Mouse (Mus musculus) embryonic facial prominence, embryonic 14.5 days (tissue): Measurements from ENCODE around the gene Ltk. TPM values are rescaled to one million over a fixed set of nuclear protein-coding genes. Genes with fewer than 3 reads are reported as not detected.

ENCODE experiments used
- ATAC-seq: fragments of 200-750 bp; cut with Nextera tagmentation; 2 replicates; pipeline ENCODE4 v1.8.0; 2017; ENCODE audit warnings: low read depth, moderate number of reproducible peaks, moderate TSS enrichment
- DNase-seq: peaks from one replicate; pipeline ENCODE4 v3.0.0-alpha.2; 2015; ENCODE audit warnings: low spot score
- H3K27ac ChIP-seq: fragments of 300-500 bp; sonication (generic); replicated peaks from 2 replicates; pipeline ENCODE4 v1.5.1; 2014; ENCODE audit warnings: low read depth, mild to moderate bottlenecking, low read length, moderate library complexity
- H3K27me3 ChIP-seq: fragments of 300-500 bp; sonication (generic); replicated peaks from 2 replicates; pipeline ENCODE4 v1.6.1; 2014; ENCODE audit warnings: low read length; ENCODE audit not compliant: control insufficient read depth, insufficient read depth
- H3K36me3 ChIP-seq: fragments of 300-500 bp; sonication (generic); 2 replicates; pipeline ENCODE4 v1.6.1; 2014; ENCODE audit warnings: low read length, mixed read lengths; ENCODE audit not compliant: control insufficient read depth, insufficient read depth
- H3K4me1 ChIP-seq: fragments of 300-500 bp; sonication (generic); 2 replicates; pipeline ENCODE4 v1.6.1; 2014; ENCODE audit warnings: antibody characterized with exemption, low read length; ENCODE audit not compliant: control insufficient read depth, insufficient read depth
- H3K4me2 ChIP-seq: fragments of 300-500 bp; sonication (generic); 2 replicates; pipeline ENCODE4 v1.6.1; 2014; ENCODE audit warnings: low read depth, mild to moderate bottlenecking, low read length, moderate library complexity, mixed read lengths
- H3K4me3 ChIP-seq: fragments of 300-500 bp; sonication (generic); 2 replicates; pipeline ENCODE4 v1.5.1; 2014; ENCODE audit warnings: low read depth, mild to moderate bottlenecking, low read length
- H3K9ac ChIP-seq: fragments of 300-500 bp; sonication (generic); 2 replicates; pipeline ENCODE4 v1.6.1; 2014; ENCODE audit warnings: low read depth, mild to moderate bottlenecking, low read length, moderate library complexity, mixed read lengths
- H3K9me3 ChIP-seq: fragments of 300-500 bp; sonication (generic); 2 replicates; pipeline ENCODE4 v1.6.1; 2016; ENCODE audit warnings: low read length; ENCODE audit not compliant: control insufficient read depth
- WGBS: fragments of 180-500 bp; shearing (Covaris S2); extraction: QIAGEN DNeasy Blood & Tissue Kit; methylation state at CpG from one replicate; pipeline ENCODE4 v1.1.7; 2014; 5-methylcytosine and 5-hydroxymethylcytosine counted together
- polyA plus RNA-seq: library from polyadenylated mRNA; unstranded; fragments of >200 nt; fragmentation: Nextera tagmentation; extraction: Ambion mirVana; gene quantifications from 2 replicates; pipeline ENCODE4 v1.2.1, GENCODE M21; 2014

Gene Ltk
- 0.14 and 0.29 TPM in 2 replicates for polyA plus RNA-seq

DNA sequence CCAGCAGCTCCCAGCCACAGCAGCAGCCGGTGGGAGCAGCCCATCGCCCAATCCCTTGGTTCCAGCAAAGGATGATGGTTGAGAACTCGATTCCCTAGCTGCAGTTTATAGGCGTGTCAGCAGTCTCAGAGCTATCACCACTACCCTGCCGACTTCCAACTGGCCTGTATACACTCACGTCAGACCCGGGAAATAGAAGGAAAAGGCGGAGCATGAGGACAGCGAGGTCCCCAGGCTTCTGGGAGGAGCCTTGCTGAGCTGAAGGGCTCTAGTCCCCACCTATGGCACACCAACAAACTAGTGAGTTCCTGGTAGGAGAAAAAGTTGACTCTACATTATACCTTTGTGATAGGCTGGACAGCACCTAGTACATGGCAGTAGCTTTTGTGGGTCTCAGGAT lies at the start of gene Ltk:
Ltk (minus strand) TSS at position 181 of the 400 bp plus-strand sequence.
- Histone ChIP-seq H3K4me2 (peak within 1 kb of the TSS; percentile 100; the same call in 1 of the 2 replicates), H3K36me3 (peaks cover 17% of the 10 kb centered on the region), H3K27ac (no peak within 1 kb of the TSS), H3K9ac (no peak within 1 kb of the TSS), H3K4me1 (no peaks in the 10 kb centered on the region), H3K9me3 (no peaks in the 10 kb centered on the region), H3K27me3 (peaks cover 58% of the 10 kb centered on the region), H3K4me3 (no peak within 1 kb of the TSS)
- DNase-seq (no peak), ATAC-seq (no peak)
- WGBS, result 22% methylated on average over 9 of the region's 9 CpGs

DNA sequence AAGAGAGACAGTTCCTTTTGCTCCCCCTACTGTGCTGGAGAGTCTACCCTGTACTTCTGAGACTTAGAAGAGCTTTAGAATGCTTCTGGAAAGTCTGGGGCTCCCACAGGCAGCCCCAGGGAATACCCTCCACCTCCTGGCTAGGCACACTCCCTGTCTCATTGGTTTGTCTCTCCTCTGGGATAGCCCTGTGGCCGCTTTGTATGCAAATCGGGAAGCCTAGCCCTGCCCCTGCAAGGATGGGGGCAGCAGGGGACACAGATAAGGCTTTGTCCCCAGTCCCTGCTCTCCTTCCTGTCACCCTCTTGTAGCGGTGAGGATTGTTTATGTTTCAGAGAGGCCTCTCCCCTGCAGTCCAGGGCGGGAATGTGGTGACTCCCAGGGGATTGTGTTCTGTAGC lies 48.6 kb upstream of the Ltk start:
- Histone ChIP-seq H3K4me1 (peaks cover 4% of the 10 kb centered on the region; the same call in 1 of the 2 replicates), H3K9me3 (no peaks in the 10 kb centered on the region), H3K9ac (no peak overlapping the region), H3K36me3 (peaks cover 85% of the 10 kb centered on the region), H3K27me3 (no peaks in the 10 kb centered on the region), H3K4me2 (no peak overlapping the region), H3K27ac (no peak overlapping the region), H3K4me3 (no peak overlapping the region)
- ATAC-seq (no peak), DNase-seq (peak; percentile 2)
- 22% methylated on average over 4 of the region's 4 CpGs for WGBS

DNA sequence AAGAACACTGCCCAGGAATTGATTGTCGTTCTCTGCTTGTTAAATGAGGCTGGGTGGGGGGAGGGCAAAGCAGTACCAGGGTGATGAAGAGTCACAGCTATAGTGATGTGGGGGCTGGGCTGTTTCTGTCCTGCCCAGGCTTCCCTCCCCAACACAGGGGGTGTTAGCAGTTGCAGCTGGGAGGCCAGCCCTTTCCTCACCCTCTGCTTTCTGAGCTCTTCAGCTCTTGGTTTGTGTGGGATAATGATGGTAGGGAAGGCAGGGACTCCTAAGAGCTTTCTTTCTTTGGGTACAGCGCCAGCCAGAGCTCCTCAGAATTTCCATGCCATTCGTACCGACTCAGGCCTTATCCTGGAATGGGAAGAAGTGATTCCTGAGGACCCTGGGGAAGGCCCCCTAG lies 48.2 kb upstream of the Ltk start:
- Histone ChIP-seq H3K9ac (no peak overlapping the region), H3K4me2 (no peak overlapping the region), H3K27me3 (no peaks in the 10 kb centered on the region), H3K4me1 (peaks cover 7% of the 10 kb centered on the region), H3K9me3 (no peaks in the 10 kb centered on the region), H3K27ac (no peak overlapping the region), H3K36me3 (peaks cover 84% of the 10 kb centered on the region), H3K4me3 (no peak overlapping the region)
- no peak for DNase-seq
- no peak for ATAC-seq
- 31% methylated on average over 4 of the region's 4 CpGs for WGBS

GRCm38 (mm10) chr2:119805536-119805935 lies 45.3 kb upstream of the Ltk start:
- Histone ChIP-seq H3K36me3 (peaks cover 62% of the 10 kb centered on the region), H3K27me3 (no peaks in the 10 kb centered on the region), H3K4me1 (peaks cover 19% of the 10 kb centered on the region), H3K27ac (no peak overlapping the region), H3K9ac (0 out of 2 replicates have a peak overlapping the region, but pooled peaks have one; percentile 25), H3K4me3 (no peak overlapping the region), H3K4me2 (no peak overlapping the region), H3K9me3 (no peaks in the 10 kb centered on the region)
- 48% methylated on average over 8 of the region's 8 CpGs for WGBS
- DNase-seq (peak; percentile 8), ATAC-seq (no peak)

DNA sequence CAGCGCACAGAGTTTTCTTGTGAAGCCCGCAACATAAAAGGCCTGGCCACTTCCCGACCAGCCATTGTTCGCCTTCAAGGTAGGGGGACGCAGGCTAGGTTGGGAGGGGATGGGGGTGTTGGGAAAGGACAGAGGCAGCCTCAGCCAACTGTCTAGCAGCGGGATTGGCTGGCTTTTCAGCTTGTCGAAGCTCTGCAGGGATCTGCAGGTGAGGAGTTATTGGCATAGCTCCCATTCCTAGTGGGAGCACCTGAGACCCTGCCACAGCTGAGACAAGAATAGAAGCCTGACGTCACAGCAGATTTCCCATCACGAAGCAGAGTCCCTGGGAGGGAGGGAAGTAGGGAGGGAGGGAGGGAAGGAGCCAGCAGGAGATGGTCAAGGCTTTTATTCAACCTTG lies 44.5 kb upstream of the Ltk start:
- H3K4me1 ChIP-seq, result peaks cover 19% of the 10 kb centered on the region
- no peak overlapping the region for H3K4me3 ChIP-seq
- DNase-seq (peak; percentile 49), ATAC-seq (no peak)
- H3K27ac ChIP-seq, result no peak overlapping the region
- H3K36me3 ChIP-seq, result peaks cover 54% of the 10 kb centered on the region
- H3K9ac ChIP-seq, result no peak overlapping the region
- no peaks in the 10 kb centered on the region for H3K9me3 ChIP-seq
- no peak overlapping the region for H3K4me2 ChIP-seq
- no peaks in the 10 kb centered on the region for H3K27me3 ChIP-seq
- WGBS, result 50% methylated on average over 9 of the region's 9 CpGs

- peaks cover 49% of the 10 kb centered on the region for H3K36me3 ChIP-seq
- no peak overlapping the region for H3K9ac ChIP-seq
- H3K9me3 ChIP-seq, result no peaks in the 10 kb centered on the region
- no peak overlapping the region for H3K4me2 ChIP-seq
- DNase-seq, result no peak
- H3K27me3 ChIP-seq, result no peaks in the 10 kb centered on the region
- H3K4me3 ChIP-seq, result no peak overlapping the region
- WGBS, result 48% methylated on average over 5 of the region's 5 CpGs
- H3K27ac ChIP-seq, result no peak overlapping the region
- H3K4me1 ChIP-seq, result peaks cover 19% of the 10 kb centered on the region
- no peak for ATAC-seq
Measured at GRCm38 (mm10) chr2:119804275-119804628, 44.0 kb upstream of the Ltk start.

GRCm38 (mm10) chr2:119803618-119804274 lies 43.5 kb upstream of the Ltk start:
- H3K4me1 ChIP-seq, result peaks cover 19% of the 10 kb centered on the region
- WGBS, result 16% methylated on average over 6 of the region's 6 CpGs
- H3K27ac ChIP-seq, result peak overlapping the region; percentile 33; the same call in 1 of the 2 replicates
- no peak overlapping the region for H3K4me2 ChIP-seq
- peak; percentile 73 for DNase-seq
- peaks cover 44% of the 10 kb centered on the region for H3K36me3 ChIP-seq
- no peak for ATAC-seq
- no peaks in the 10 kb centered on the region for H3K9me3 ChIP-seq
- no peak overlapping the region for H3K9ac ChIP-seq
- no peaks in the 10 kb centered on the region for H3K27me3 ChIP-seq
- no peak overlapping the region for H3K4me3 ChIP-seq

DNA sequence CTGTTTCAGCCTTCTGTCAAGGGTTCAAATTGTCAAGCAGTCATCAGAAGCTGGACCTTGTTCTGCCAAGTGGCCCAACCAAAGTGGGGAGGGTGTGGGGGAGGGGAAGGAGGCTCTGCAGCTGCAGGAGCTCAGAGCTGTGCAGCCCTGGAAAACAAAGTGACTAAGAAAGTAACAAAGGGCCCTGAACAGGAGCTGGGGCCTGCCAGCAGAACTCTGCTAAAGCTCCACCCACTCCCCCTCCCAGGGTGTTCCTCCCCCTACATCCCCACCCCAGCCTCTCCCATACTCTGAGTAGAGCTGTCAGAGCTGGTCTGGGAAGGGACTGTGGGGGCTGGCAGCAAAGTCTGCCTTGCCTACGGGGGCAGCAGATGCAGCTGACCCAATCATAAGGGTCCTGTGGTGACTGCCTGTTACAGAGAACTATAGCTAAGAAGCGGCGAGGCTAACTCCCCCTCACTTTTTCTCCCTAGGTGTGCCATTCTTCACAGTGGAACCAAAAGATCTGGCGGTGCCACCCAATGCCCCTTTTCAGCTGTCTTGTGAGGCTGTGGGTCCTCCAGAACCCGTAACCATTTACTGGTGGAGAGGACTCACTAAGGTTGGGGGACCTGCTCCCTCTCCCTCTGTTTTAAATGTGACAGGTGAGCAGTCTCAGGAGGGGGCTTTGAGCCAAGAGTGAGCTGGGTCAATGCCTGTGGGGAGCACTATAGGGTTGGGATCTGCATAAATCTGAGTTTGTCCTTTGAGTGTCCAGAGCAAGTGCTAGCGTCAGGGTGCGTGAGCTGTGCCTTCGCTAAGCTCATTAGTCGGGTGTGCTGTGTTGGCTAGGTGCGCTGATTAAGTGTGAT lies 42.8 kb upstream of the Ltk start:
- Histone ChIP-seq H3K9ac (no peak overlapping the region), H3K4me3 (no peak overlapping the region), H3K4me1 (peaks cover 24% of the 10 kb centered on the region), H3K36me3 (peaks cover 36% of the 10 kb centered on the region), H3K27me3 (0 out of 2 replicates have a peak, but pooled peaks cover 4% of the 10 kb centered on the region), H3K4me2 (no peak overlapping the region), H3K9me3 (no peaks in the 10 kb centered on the region), H3K27ac (peak overlapping the region; percentile 33)
- peak; percentile 42 for ATAC-seq
- WGBS, result 43% methylated on average over 10 of the region's 10 CpGs
- peak; percentile 83 for DNase-seq
